Mouse (Mus musculus) E14TG2a.4 (cell line): ENCODE data around the gene Mbd3.

Experiments used
- CTCF ChIP-seq: conservative IDR thresholded peaks from 2 replicates; pipeline ENCODE4 v1.5.1; 2014; ENCODE audit warnings: low read length
- NANOG ChIP-seq: IDR thresholded peaks from 2 replicates; pipeline ENCODE4 v1.6.1; 2014; ENCODE audit warnings: borderline replicate concordance, low read length, mixed read lengths

- TF ChIP-seq CTCF (no peak), NANOG (no peak)
Measured at GRCm38 (mm10) chr10:80368392-80368791, 31.0 kb downstream of the Mbd3 start.
